Mouse (Mus musculus) neutrophil, adult 59 days (primary cell): ENCODE data around the gene Myh10. TPM values are rescaled to one million over a fixed set of nuclear protein-coding genes. Genes with fewer than 3 reads are reported as not detected.

Source experiments
- total RNA-seq, 2 experiments: library from RNA; stranded (reverse); gene quantifications; 1 replicate in 1 of 2; 2 replicates in 1 of 2; pipeline ENCODE4 v1.2.4; 2023

Myh10 gene
- 1 to 10 TPM; 3.1 to 8.5 TPM for total RNA-seq

DNA sequence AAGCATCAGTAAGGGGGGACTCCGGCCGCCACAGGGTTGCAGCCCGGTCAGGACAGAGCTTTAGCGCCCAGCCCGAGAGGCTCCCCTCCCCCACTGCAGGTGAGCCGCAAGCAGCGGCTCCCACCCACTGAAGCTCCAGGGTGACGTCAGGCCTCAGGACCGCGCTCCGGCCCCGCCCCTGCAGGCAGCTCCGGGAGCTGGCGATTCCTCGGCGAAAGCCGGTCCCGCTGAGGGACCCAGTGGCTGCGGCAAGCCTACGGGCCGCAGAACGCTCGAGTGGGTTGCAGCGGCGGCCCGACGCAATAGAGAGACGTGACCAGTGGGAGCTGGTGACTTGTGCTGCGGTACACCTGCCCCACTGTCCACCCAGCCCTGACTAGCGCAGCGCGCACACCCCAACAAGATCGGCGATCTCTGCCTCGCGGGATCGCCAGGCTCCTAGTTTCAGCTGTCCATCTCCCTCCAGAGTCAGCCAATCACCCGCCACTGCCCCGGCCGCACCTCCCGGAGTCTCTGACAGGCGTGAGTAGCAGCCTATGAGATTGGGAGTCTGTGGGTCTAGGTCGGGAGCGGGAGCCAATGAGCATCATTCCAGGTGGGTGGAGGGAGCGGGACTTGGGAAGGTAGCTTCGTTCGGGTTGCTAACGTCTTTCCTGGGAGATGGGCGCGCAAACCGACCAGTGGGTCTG, at the start of gene Myh10:
TSS of gene Myh10 (plus strand) at position 239 of the 689 bp plus-strand sequence.

Other genes with a start within 250 kb of the Myh10 start
- 10 to 100 TPM; 58.0 to 67.0 TPM for gene Pik3r6, start 188.5 kb upstream of the Myh10 start, total RNA-seq
- gene Mfsd6l, start 135.4 kb upstream of the Myh10 start, total RNA-seq = 1 to 10 TPM; 3.2 to 3.6 TPM
- gene Ccdc42, start 104.5 kb upstream of the Myh10 start, total RNA-seq = not detected
- gene Ndel1, start 180.3 kb downstream of the Myh10 start, total RNA-seq = 100 to 1,000 TPM; 177 to 183 TPM
- gene Rnf222, start 197.0 kb downstream of the Myh10 start, total RNA-seq = not detected
- gene Rpl26, start 210.0 kb downstream of the Myh10 start, total RNA-seq = 100 to 1,000 TPM; 819 to 898 TPM
- gene Odf4, start 235.5 kb downstream of the Myh10 start, total RNA-seq = not detected